Mouse (Mus musculus) A20 (cell line): ENCODE measurements at regions not wholly inside any gene's neighbourhood (a gene's known extent, or its start where the extent isn't known, plus 50 kb on each side); places are given as distances from the start of the nearest gene placed in this dataset.

Source experiments
- DNase-seq: peaks from one replicate; pipeline ENCODE4 v3.0.0-alpha.2; 2011; ENCODE audit warnings: low read depth, low spot score

DNA sequence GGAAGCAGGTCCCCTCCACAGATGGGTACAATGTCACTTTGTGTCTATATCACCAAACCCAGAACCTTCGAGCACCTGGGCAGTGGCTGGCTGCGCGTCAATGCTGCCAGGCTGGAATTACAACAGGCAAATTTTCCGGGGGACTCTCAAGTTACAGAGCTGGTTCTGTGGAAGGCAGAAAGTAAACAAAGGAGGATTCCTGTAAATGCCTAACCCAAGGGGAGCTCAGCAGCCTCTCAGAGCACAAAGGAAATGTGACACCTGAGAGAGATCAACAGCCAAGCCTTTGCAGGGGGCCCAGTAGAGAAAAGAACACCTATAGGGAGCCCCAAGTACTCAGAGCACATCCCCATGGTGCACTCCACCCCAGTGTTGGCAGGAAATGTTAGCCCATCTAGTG, 70.7 kb downstream of the Setd4 start:
- DNase-seq = no peak

- DNase-seq = no peak
Observed at GRCm38 (mm10) chr16:93531937-93532336, 71.9 kb downstream of the Setd4 start.

DNA sequence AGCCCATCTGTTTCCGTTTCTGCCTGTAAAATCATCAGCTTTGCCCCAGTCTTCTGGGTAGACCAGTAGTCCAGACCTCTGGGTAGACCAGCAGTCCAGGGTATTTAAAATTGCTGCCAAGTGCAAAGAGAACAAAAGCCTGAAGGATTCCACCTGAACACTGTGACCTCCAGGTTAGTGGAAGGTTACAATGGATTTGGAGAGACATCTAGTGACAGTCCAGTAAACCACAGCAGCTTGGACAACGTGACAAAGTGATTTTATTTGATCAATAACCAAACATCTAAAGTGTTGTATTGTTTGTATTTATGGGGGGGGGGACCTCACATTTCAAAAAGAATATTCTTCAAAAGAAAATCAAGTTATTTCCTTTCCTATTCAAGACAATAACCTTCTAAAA, 81.4 kb downstream of the Setd4 start:
- DNase-seq = no peak

DNA sequence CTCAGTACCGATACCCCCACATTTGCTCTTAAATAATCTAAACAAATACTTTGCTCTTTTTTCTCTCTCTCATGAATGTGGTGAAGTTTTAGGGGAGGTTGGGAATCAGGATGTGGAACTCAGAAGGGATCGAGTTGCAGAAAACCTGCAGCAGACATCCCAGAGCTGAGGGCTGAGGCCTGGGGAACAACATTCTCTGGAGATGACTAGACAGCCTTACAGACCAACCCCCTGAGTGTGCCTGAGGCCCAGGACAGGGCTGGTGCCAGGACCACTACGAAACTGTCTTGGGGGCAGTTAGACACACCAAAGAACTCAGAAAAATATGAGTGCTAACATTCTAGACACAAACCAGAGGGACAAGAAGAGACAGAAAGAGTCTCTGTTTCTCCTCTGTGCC, 83.4 kb downstream of the Setd4 start:
- DNase-seq = no peak

GRCm38 (mm10) chr16:93518620-93519019, 85.2 kb downstream of the Setd4 start:
- DNase-seq = no peak

DNA sequence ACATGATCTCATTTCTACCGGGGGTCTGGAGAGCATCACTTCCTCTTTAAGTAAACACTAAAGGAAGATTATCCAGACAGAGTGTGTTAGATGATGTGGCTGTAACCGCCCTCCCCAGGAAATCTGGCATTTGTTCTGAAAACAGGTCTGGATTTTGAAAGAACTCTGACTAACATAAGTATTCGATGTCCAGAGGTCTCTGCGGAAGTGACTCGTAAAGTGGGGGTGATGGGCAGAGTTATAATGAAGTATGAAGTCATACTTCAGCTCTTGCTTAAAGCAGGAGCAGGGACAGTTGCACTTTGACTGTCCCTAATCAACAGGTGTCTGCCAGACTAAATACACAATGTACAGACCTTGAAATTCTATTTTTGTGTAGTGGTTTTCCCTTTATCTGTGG, 87.1 kb downstream of the Setd4 start:
- peak; percentile 21 for DNase-seq

- no peak for DNase-seq
Observed at GRCm38 (mm10) chr16:93515456-93515941, 88.4 kb downstream of the Setd4 start.

- no peak for DNase-seq
Observed at GRCm38 (mm10) chr16:93513616-93514041, 90.2 kb downstream of the Setd4 start.

DNA sequence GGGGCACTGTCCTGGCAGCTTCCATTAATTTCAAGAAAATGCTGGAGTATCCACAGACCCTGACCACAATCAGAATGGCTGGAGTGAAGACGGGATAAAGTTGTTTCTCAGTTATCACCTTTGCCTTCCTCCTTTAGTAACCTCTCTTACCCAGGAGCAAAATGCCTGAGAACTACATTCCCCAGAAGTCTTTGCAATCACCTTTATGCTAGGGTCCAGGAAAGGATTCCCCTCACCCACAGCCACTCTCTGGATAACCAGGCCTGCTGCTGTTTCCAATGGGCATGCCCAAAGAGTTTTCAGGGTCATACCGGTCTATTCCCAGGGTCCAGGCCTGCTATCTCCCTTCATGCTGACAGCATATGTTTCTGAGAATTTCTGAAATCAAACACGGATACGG, 91.9 kb downstream of the Setd4 start:
- no peak for DNase-seq

DNA sequence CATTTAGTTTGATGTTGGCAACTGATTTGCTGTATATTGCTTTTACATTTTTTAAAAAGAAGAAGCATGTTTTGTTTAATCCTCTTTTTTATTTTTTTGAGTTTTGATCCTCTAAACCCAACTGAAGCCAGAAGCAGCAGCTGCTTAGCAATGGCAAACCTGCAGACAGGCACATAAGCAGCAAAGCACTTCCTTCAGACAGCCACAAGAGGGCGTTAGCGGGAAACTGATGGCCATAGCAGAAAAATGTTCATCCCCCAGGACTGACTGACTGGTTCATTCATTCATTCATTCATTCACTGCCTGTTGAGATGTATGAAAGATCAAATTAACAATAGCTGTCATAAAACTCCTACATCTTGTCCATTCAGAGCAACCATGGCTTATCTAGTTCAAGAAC, 92.3 kb downstream of the Setd4 start:
- peak; percentile 32 for DNase-seq

DNA sequence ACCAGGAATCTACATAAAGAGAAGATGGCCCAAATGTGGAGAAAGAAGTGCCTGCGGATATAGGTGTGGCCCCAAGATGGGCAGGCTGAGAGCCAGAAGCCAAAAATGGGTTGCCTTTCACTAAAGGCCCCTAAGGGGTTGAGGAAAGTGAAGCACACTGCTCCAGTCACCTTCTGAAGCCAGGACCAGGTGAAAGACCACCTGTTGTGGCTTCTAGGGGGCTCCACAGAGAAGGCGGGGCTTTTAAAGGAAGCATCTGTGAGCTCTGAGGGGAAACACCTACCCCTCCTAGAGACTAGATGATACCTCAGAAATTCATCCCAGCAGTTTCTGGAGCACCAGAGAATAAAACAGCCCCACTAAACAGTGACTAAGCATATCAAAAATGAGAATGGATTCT, 105.1 kb downstream of the Setd4 start:
- DNase-seq = no peak

- no peak for DNase-seq
Observed at GRCm38 (mm10) chr16:93493337-93494002, 110.4 kb downstream of the Setd4 start.

GRCm38 (mm10) chr16:93486646-93487550, 117.0 kb downstream of the Setd4 start:
- no peak for DNase-seq

- DNase-seq = no peak
Observed at GRCm38 (mm10) chr16:93469957-93470356, 133.9 kb downstream of the Setd4 start.

DNA sequence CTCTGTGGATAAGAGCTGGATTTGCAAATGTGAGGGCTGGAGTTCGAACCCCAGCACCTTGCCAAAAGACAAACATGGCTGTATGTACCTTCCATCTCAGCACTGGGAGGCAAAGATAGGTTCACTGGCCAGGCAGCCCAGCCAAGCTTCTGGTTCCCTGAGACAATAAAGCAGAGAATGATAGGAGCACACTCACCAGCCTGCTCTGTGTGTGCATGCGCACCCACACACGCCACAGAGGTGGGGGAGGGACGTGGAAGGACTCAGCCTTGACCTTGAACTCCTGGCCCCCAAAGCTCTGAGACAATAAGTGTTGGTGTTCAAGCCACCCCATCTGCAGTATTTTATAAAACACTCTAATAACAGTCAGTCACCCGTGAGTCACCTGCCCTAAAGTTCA, 138.1 kb downstream of the Setd4 start:
- no peak for DNase-seq

- no peak for DNase-seq
Observed at GRCm38 (mm10) chr16:93464898-93465297, 139.0 kb downstream of the Setd4 start.

DNA sequence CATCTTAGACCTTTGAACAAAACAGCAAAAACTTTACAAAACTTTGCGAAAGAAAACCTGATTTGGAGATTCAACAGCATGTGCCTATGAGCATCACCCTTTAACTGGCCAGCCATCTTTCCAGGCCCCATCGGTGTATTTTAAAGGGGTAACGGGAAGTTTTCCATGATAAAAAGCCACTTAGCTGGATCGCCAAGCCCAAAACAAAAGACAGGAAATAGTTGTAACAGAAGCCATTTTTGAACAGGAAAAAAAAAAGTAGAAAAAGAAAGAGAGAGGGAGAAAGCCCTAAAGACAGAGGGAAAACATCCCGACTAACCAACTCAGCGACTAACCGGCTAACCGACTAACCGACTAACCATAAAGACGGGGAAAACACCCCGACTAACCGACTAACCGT, 140.5 kb downstream of the Setd4 start:
- no peak for DNase-seq

DNA sequence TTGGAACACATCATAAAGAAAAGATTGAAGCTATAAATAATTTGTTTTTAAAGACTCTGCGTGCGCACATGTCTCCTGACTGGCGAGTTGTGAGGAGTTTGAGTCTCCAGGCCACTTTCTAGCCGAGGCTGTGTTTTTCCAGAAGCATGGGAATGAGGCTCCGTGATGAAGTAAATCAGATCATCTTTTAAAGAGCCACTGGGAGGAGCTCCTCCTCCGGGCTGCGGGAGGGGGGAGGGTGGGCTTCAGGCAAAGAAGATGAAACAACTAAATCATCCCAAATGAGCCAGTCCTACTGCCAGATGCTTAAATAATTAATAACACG, 141.6 kb downstream of the Setd4 start:
- no peak for DNase-seq

GRCm38 (mm10) chr16:93461406-93462285, 142.2 kb downstream of the Setd4 start:
- no peak for DNase-seq

DNA sequence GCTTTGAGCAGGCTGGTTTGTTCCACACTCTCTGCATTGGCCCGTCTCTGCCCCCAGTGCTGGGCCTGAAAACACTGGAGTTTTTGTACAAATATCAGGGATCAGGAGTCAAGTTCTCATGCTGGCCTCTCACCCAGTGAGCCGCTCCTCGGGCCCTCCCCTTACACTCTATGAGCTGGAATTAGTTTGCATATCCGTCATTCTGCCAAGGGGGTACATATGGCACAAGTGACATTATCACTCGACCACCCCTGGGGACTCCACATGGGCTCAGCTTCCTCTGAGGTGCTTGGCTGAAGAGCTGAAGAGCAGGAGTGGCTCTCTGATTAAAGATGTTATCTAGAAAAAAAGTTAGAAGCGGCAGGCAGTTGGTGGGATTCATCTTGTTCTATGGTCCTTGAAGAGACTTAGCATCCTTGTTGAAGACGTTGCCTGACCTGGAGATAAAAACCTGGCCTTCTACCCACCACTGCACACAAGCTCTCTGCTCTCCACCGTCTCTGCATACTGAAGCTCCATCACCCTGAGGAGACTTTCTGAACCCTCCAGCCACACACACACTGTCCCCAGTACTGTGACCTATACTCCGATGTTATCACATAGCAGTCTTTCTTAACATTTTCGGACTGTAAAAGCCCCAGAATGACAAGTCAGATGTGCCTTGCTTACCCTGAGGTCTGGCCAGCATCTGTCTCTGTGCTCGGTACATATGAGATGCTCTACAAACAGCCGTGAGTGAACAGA, 144.2 kb downstream of the Setd4 start:
- DNase-seq = no peak
